Mouse (Mus musculus): ENCODE data around the gene 1700001K19Rik.

DNA sequence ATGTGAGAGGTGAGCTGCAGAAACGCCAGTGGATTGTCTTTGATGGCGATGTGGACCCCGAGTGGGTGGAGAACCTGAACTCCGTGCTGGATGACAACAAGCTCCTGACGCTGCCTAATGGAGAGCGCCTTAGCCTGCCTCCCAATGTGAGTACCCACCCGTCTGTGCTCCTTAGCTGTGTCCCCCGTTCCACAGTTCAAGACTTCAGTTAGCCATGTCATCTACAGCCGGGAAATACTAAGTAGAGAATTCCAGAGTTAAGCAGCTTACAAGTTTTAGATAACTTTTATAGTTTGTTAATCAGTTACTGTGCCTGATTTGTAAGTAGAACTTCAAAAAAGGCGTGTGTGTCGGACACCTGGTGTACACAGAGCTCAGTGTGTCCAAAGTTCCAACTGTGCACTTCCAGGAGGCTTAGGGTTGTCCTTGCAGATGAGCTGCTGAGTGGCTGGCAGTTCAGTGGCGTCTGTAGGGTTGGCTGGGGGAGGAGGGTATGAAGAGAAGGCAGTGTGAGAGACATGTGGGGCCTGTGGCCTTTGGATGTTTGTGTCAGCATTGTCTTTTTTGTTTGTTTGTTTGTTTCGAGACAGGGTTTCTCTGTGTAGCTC is 44.8 kb downstream of the 1700001K19Rik start:
- TF ChIP-seq CTCF (IDR thresholded peaks at IDR 0.05; ENCODE audit: borderline replicate concordance, insufficient read depth, low read depth, low read length) (no peak), POLR2A (IDR thresholded peaks at IDR 0.05; ENCODE audit: borderline replicate concordance, insufficient read depth, low read length) (no peak)
